Mouse (Mus musculus) stomach, embryonic 15.5 days (tissue): ENCODE results near the gene Hnrnpul2. TPM values are rescaled to one million over a fixed set of nuclear protein-coding genes. Genes with fewer than 3 reads are reported as not detected.
"Not testable (repeated sequence)": the region's sequence is repeated elsewhere in the genome, so short reads cannot be mapped to it uniquely, and the experiment has no call there.

ENCODE experiments used
- ATAC-seq: fragments of 200-750 bp; cut with Nextera tagmentation; 2 replicates; pipeline ENCODE4 v1.8.0; 2017; ENCODE audit warnings: low read depth, moderate number of reproducible peaks, moderate TSS enrichment; ENCODE audit not compliant: insufficient read depth, low FRiP score
- H3K27ac ChIP-seq: fragments of 300-500 bp; sonication (generic); 2 replicates; pipeline ENCODE4 v1.5.1; 2015; ENCODE audit warnings: mild to moderate bottlenecking, inconsistent platforms
- H3K27me3 ChIP-seq: fragments of 300-500 bp; sonication (generic); replicated peaks from 2 replicates; pipeline ENCODE4 v1.6.1; 2015; ENCODE audit warnings: inconsistent platforms
- H3K36me3 ChIP-seq: fragments of 300-500 bp; sonication (generic); 2 replicates; pipeline ENCODE4 v1.6.1; 2015; ENCODE audit warnings: inconsistent platforms
- H3K4me1 ChIP-seq: fragments of 300-500 bp; sonication (generic); 2 replicates; pipeline ENCODE4 v1.6.1; 2015; ENCODE audit warnings: inconsistent platforms
- H3K4me2 ChIP-seq: fragments of 300-500 bp; sonication (generic); 2 replicates; pipeline ENCODE4 v1.6.1; 2015; ENCODE audit warnings: mild to moderate bottlenecking, inconsistent platforms
- H3K4me3 ChIP-seq: fragments of 300-500 bp; sonication (generic); replicated peaks from 2 replicates; pipeline ENCODE4 v1.5.1; 2015; ENCODE audit warnings: inconsistent platforms
- H3K9ac ChIP-seq: fragments of 300-500 bp; sonication (generic); 2 replicates; pipeline ENCODE4 v1.6.1; 2015; ENCODE audit warnings: inconsistent platforms
- H3K9me3 ChIP-seq: fragments of 300-500 bp; sonication (generic); 2 replicates; pipeline ENCODE4 v1.6.1; 2016; ENCODE audit warnings: inconsistent platforms
- WGBS: fragments of 180-500 bp; shearing (Covaris S2); methylation state at CpG from one replicate; pipeline ENCODE4 v1.1.7; 2015; 5-methylcytosine and 5-hydroxymethylcytosine counted together
- polyA plus RNA-seq: library from polyadenylated mRNA; unstranded; fragments of >200 nt; fragmentation: Nextera tagmentation; extraction: Ambion mirVana; gene quantifications from 2 replicates; pipeline ENCODE4 v1.2.1, GENCODE M21; 2015

Gene Hnrnpul2
- polyA plus RNA-seq, 1 experiment from 2014 or later = 6.6 TPM

- peak overlapping the region; percentile 73 for H3K4me2 ChIP-seq
- peak; percentile 14; the same call in 1 of the 2 replicates for ATAC-seq
- H3K9me3 ChIP-seq = no peaks in the 10 kb centered on the region
- peaks cover 20% of the 10 kb centered on the region for H3K36me3 ChIP-seq
- H3K4me1 ChIP-seq = peaks cover 29% of the 10 kb centered on the region; the same call in 1 of the 2 replicates
- peak overlapping the region; percentile 100 for H3K27ac ChIP-seq
- peak overlapping the region; percentile 98 for H3K9ac ChIP-seq
- WGBS = 0% methylated on average over 47 of the region's 48 CpGs
- H3K4me3 ChIP-seq = peak overlapping the region; percentile 93
- H3K27me3 ChIP-seq = no peaks in the 10 kb centered on the region
Observed at GRCm38 (mm10) chr19:8820424-8820956, 680 bp downstream of the Hnrnpul2 start.

GRCm38 (mm10) chr19:8821146-8821545, 1.3 kb downstream of the Hnrnpul2 start:
- WGBS = under 1% methylated on average over 7 of the region's 7 CpGs
- no peaks in the 10 kb centered on the region for H3K27me3 ChIP-seq
- peak overlapping the region; percentile 98 for H3K9ac ChIP-seq
- H3K9me3 ChIP-seq = no peaks in the 10 kb centered on the region
- peak overlapping the region; percentile 100 for H3K27ac ChIP-seq
- peaks cover 24% of the 10 kb centered on the region; the same call in 1 of the 2 replicates for H3K4me1 ChIP-seq
- peak overlapping the region; percentile 73 for H3K4me2 ChIP-seq
- H3K36me3 ChIP-seq = peaks cover 25% of the 10 kb centered on the region
- ATAC-seq = no peak
- H3K4me3 ChIP-seq = peak overlapping the region; percentile 93

- no peak for ATAC-seq
- Histone ChIP-seq H3K27me3 (no peaks in the 10 kb centered on the region), H3K36me3 (peaks cover 35% of the 10 kb centered on the region), H3K27ac (no peak overlapping the region), H3K4me2 (peak overlapping the region; percentile 73), H3K4me1 (peaks cover 14% of the 10 kb centered on the region; the same call in 1 of the 2 replicates), H3K4me3 (no peak overlapping the region; the same call in 1 of the 2 replicates), H3K9me3 (no peaks in the 10 kb centered on the region), H3K9ac (no peak overlapping the region)
- 69% methylated on average over 8 of the region's 8 CpGs for WGBS
Observed at GRCm38 (mm10) chr19:8822696-8823095, 2.9 kb downstream of the Hnrnpul2 start.

GRCm38 (mm10) chr19:8829660-8830059, 9.8 kb downstream of the Hnrnpul2 start, which contains the start of gene AC129217.1:
AC129217.1 (plus strand) TSS chr19:8829773.
- H3K9me3 ChIP-seq = no peaks in the 10 kb centered on the region
- no peaks in the 10 kb centered on the region for H3K27me3 ChIP-seq
- H3K36me3 ChIP-seq = peaks cover 85% of the 10 kb centered on the region
- H3K27ac ChIP-seq = no peak within 1 kb of the TSS
- H3K4me2 ChIP-seq = no peak within 1 kb of the TSS
- H3K4me3 ChIP-seq = no peak within 1 kb of the TSS
- ATAC-seq = no peak
- H3K4me1 ChIP-seq = no peaks in the 10 kb centered on the region
- 86% methylated on average over 8 of the region's 8 CpGs for WGBS
- H3K9ac ChIP-seq = no peak within 1 kb of the TSS

GRCm38 (mm10) chr19:8830664-8831063, 10.9 kb downstream of the Hnrnpul2 start:
- Histone ChIP-seq H3K4me2 (no peak overlapping the region), H3K27ac (no peak overlapping the region), H3K27me3 (no peaks in the 10 kb centered on the region), H3K9ac (no peak overlapping the region), H3K4me1 (no peaks in the 10 kb centered on the region), H3K4me3 (no peak overlapping the region), H3K9me3 (no peaks in the 10 kb centered on the region), H3K36me3 (peaks cover 80% of the 10 kb centered on the region)
- ATAC-seq = no peak
- WGBS = 91% methylated on average over 8 of the region's 8 CpGs

DNA sequence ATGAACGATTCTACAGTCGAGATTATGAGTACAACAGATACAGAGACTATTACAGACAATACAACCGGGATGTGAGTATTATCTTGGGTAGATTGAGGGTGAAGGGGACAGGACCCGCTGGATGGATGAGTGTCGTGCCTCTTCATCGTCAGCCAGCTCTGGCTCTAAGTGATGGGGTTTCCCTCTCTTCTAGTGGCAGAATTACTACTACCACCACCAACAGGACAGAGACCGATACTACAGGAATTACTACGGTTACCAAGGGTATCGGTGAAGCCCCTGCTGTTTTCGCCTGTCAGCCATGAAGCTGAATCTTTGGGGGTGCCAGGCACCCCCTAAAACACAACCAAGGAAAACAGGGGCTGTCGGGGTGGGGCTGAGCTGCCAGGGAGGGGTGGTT, 11.5 kb downstream of the Hnrnpul2 start:
- Histone ChIP-seq H3K9ac (no peak overlapping the region), H3K36me3 (peaks cover 75% of the 10 kb centered on the region), H3K9me3 (no peaks in the 10 kb centered on the region), H3K4me2 (no peak overlapping the region), H3K4me1 (no peaks in the 10 kb centered on the region), H3K27ac (no peak overlapping the region), H3K27me3 (no peaks in the 10 kb centered on the region), H3K4me3 (no peak overlapping the region)
- WGBS = 82% methylated on average over 11 of the region's 11 CpGs
- no peak for ATAC-seq

GRCm38 (mm10) chr19:8832971-8833370, 13.2 kb downstream of the Hnrnpul2 start:
- Histone ChIP-seq H3K4me1 (no peaks in the 10 kb centered on the region; the same call in 1 of the 2 replicates), H3K9ac (no peak overlapping the region), H3K4me2 (no peak overlapping the region), H3K36me3 (peaks cover 62% of the 10 kb centered on the region), H3K9me3 (no peaks in the 10 kb centered on the region), H3K27me3 (no peaks in the 10 kb centered on the region), H3K27ac (no peak overlapping the region), H3K4me3 (no peak overlapping the region)
- ATAC-seq = no peak
- WGBS = 89% methylated on average over 4 of the region's 4 CpGs

- Histone ChIP-seq H3K4me1 (peaks cover 20% of the 10 kb centered on the region), H3K36me3 (peaks cover 30% of the 10 kb centered on the region), H3K27ac (0 out of 2 replicates have a peak overlapping the region, but pooled peaks have one; percentile 98)
- not testable (repeated sequence) for H3K27me3 ChIP-seq, ATAC-seq, H3K9ac ChIP-seq, H3K9me3 ChIP-seq, H3K4me3 ChIP-seq, H3K4me2 ChIP-seq
- WGBS = 96% methylated on average over 10 of the region's 10 CpGs
Observed at GRCm38 (mm10) chr19:8836327-8836726, 16.5 kb downstream of the Hnrnpul2 start.

DNA sequence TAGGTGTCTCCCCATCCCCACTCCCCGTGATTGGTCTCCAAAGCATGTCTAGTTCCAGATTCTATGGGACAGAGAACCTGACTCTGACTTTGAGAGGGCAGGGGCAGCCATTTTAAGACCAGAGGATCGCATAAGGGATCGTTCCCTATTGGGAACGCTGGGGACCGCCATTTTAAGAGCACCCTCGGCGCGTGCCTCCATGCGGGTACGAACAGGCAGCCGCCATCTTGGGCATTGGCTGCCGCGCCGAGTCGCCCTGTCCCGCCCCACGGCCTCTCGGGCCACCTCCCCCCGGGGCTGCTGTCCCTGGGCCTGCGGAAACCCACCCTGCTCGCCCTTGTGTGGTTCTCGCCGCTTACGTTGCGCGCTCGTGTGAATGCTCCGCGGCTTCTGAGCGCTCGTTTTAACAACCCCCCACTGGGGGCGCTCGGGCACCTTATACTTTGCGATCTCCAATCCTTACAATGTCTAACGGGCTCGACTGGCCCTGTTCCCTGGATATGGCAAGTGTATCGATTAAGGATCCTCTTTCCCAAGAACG, 17.5 kb downstream of the Hnrnpul2 start, which contains the start of gene Bscl2:
Bscl2 (plus strand) TSS at position 217 of the 541 bp plus-strand sequence.
- Histone ChIP-seq H3K9ac (peak within 1 kb of the TSS; percentile 67; the same call in 1 of the 2 replicates), H3K36me3 (peaks cover 22% of the 10 kb centered on the region), H3K27ac (peak within 1 kb of the TSS; percentile 98), H3K4me3 (peak within 1 kb of the TSS; percentile 61), H3K4me1 (peaks cover 20% of the 10 kb centered on the region), H3K4me2 (peak within 1 kb of the TSS; percentile 92), H3K9me3 (no peaks in the 10 kb centered on the region), H3K27me3 (no peaks in the 10 kb centered on the region)
- WGBS = 1% methylated on average over 38 of the region's 38 CpGs
- peak; percentile 69 for ATAC-seq

GRCm38 (mm10) chr19:8838041-8838730, 18.4 kb downstream of the Hnrnpul2 start:
- Histone ChIP-seq H3K4me1 (peaks cover 20% of the 10 kb centered on the region), H3K9me3 (no peaks in the 10 kb centered on the region), H3K4me2 (peak overlapping the region; percentile 92), H3K27me3 (no peaks in the 10 kb centered on the region), H3K9ac (peak overlapping the region; percentile 67; the same call in 1 of the 2 replicates), H3K36me3 (peaks cover 13% of the 10 kb centered on the region), H3K4me3 (peak overlapping the region; percentile 61), H3K27ac (peak overlapping the region; percentile 98)
- ATAC-seq = 0 out of 2 replicates have a peak, but pooled peaks have one; percentile 1
- WGBS = 18% methylated on average over 15 of the region's 15 CpGs

- H3K4me1 ChIP-seq = peaks cover 20% of the 10 kb centered on the region
- peak within 1 kb of the TSS; percentile 92 for H3K4me2 ChIP-seq
- H3K9me3 ChIP-seq = no peaks in the 10 kb centered on the region
- no peaks in the 10 kb centered on the region for H3K27me3 ChIP-seq
- 0 out of 2 replicates have a peak, but pooled peaks have one; percentile 2 for ATAC-seq
- WGBS = 69% methylated on average over 11 of the region's 11 CpGs
- no peak within 1 kb of the TSS for H3K9ac ChIP-seq
- H3K36me3 ChIP-seq = peaks cover 7% of the 10 kb centered on the region
- H3K27ac ChIP-seq = peak within 1 kb of the TSS; percentile 98; the same call in 1 of the 2 replicates
- H3K4me3 ChIP-seq = peak within 1 kb of the TSS; percentile 61
Observed at GRCm38 (mm10) chr19:8839103-8839907, 19.5 kb downstream of the Hnrnpul2 start, which contains the start of gene Gng3. Gng3 (minus strand) TSS chr19:8839194.
